Comparison of ENCODE assay signal across 9 mouse cellular contexts in the genomic region with DNA sequence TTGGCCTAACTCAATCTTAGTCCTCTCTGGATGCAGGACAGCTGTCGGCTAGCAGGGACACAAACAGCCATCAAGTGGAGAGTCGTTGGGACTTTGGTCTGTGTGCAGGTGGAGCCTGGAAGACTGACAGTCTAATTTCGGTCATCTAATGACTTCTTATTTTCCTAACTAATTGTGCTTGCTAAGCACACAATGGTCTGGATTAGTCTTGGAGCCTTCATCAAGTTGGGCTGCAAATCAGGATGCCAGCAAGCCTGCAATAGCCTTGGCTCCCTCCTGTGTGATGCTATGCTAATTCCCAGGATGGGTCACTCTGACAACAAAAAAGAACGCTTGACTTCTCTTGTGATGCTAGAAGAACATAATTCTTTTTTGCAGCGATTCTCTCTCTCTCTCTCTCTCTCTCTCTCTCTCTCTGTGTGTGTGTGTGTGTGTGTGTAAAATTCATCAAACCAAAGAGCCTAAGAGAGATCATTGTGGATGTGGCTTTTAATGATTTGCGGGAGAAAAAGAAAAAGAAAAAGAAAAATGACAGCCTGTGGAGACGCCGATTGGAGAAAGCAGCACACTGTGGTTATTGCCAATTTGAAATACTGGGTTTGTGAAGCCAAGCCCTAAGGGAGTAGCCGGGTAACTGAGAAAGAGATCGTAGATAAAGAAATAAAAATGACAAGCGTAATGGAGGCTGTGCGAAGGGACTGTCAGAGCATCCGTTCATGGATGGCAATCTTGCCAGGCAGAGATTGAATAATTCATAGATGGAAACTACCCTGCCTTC.
A peak's percentile ranks its signal among the peaks of the same experiment; 100 is the strongest.
DNase-seq lines count a peak whose midpoint lies in the region; ATAC-seq and TF ChIP-seq lines count a peak whose summit lies in the region.
"Had no signal": no experiment of that assay in that cellular context is flagged by ENCODE, and none has a peak within 500 bp of the region (broad histone marks: within the 10 kb centered on the region; RNA-seq: fewer than 3 reads in every experiment).

No protein-coding gene starts in this region.

- 39% methylated on average over 13 of the region's 13 CpGs for WGBS in hindbrain, embryonic 10.5 days
- WGBS in midbrain, embryonic 15.5 days: 8% methylated on average over 13 of the region's 13 CpGs

- no peak overlapping the region; the same call in 1 of the 2 replicates for H3K27ac ChIP-seq in gastrocnemius, adult 2 months
- H3K27ac ChIP-seq in hindbrain, embryonic 10.5 days: peak overlapping the region; percentile 53; the same call in 1 of the 2 replicates
- H3K27ac ChIP-seq in midbrain, embryonic 15.5 days: peak overlapping the region; percentile 92

- no peak for TF ChIP-seq CTCF in gastrocnemius, adult 2 months (IDR thresholded peaks at IDR 0.05)

- peak overlapping the region; percentile 53 for H3K4me3 ChIP-seq in gastrocnemius, adult 2 months
- H3K4me3 ChIP-seq in hindbrain, embryonic 10.5 days: peak overlapping the region; percentile 28
- H3K4me3 ChIP-seq in midbrain, embryonic 15.5 days: peak overlapping the region; percentile 40

- no peaks in the 10 kb centered on the region for H3K36me3 ChIP-seq in hindbrain, embryonic 10.5 days
- H3K36me3 ChIP-seq in midbrain, embryonic 15.5 days (replicated peaks): no peaks in the 10 kb centered on the region

- peak; percentile 81 for ATAC-seq in midbrain, embryonic 15.5 days (replicated peaks)
- ATAC-seq: activated CD4-positive, CD25-positive, alpha-beta regulatory T cell, adult 4 months had no signal

- intact Hi-C loops in gastrocnemius, adult 2 months (cut with DNase I): no loop called here

- H3K4me2 ChIP-seq in midbrain, embryonic 15.5 days: peak overlapping the region; percentile 57

- peak overlapping the region; percentile 35 for H3K9ac ChIP-seq in midbrain, embryonic 15.5 days

- no peaks in the 10 kb centered on the region; the same call in 1 of the 2 replicates for H3K27me3 ChIP-seq in hindbrain, embryonic 10.5 days (ENCODE audit: insufficient read depth, poor library complexity, severe bottlenecking)
- H3K27me3 ChIP-seq in midbrain, embryonic 15.5 days (replicated peaks): no peaks in the 10 kb centered on the region

- H3K4me1 ChIP-seq in hindbrain, embryonic 10.5 days (replicated peaks): peaks cover 27% of the 10 kb centered on the region
- peaks cover 38% of the 10 kb centered on the region for H3K4me1 ChIP-seq in midbrain, embryonic 15.5 days

- no peaks in the 10 kb centered on the region for H3K9me3 ChIP-seq in hindbrain, embryonic 10.5 days
- H3K9me3 ChIP-seq in midbrain, embryonic 15.5 days: no peaks in the 10 kb centered on the region

- DNase-seq in gastrocnemius, adult 2 months: no peak
- DNase-seq in gastrocnemius, adult 8-10 months (ENCODE audit: low spot score in 2 of 2): no peak
- peak; percentile 24 for DNase-seq in cerebellum, adult 9-11 months
- no peak for DNase-seq in hindbrain, embryonic 10.5 days (ENCODE audit: low spot score)
- no peak for DNase-seq in thymus, adult 18-20 months
- DNase-seq in adrenal gland, postnatal 4 days (ENCODE audit: low spot score in 2 of 2): no peak
- DNase-seq in ovary, adult 18-20 months (ENCODE audit: low spot score): no peak
